Mouse (Mus musculus) cerebellum, postnatal 4 days (tissue): Measurements from ENCODE around the gene Vmn2r102.

Experiments used
- DNase-seq, 2 experiments: peaks; one replicate each; pipeline ENCODE4 v3.0.0; 2022; ENCODE audit warnings: low spot score in 2 of 2, mixed read lengths in 1 of 2

Vmn2r102 gene

GRCm38 (mm10) chr17:19660028-19660427 is at the start of gene Vmn2r102:
Gene Vmn2r102, plus strand, starts transcription at chr17:19660328.
- no peak for DNase-seq

- no peak for DNase-seq
Observed at GRCm38 (mm10) chr17:19629328-19629727, 30.8 kb upstream of the Vmn2r102 start.

- no peak for DNase-seq
Observed at GRCm38 (mm10) chr17:19658447-19658846, 1.7 kb upstream of the Vmn2r102 start.

DNA sequence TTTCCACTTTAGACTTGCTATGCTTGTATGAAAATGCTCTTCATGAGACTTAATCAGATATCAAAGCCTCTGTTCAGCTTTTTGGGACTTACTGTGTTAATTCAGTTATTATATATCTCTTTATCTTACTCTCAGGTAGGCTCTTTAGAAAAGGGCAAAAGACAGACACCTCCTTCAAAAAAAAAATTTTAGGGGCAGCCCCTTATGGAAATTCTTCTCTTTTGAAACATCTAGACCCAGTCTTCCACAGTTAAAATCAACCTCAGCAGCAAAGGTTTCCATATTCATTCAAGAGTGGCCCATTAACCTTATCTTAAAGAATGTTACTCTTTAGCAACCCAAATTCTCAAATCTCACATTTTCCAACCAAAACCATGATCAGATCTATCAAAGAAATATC is 31.9 kb downstream of the Vmn2r102 start:
- no peak for DNase-seq
